Mouse (Mus musculus) liver, postnatal 0 days (tissue): ENCODE results near the gene Tshz2.

Source experiments
- CTCF ChIP-seq: sonication (generic); IDR thresholded peaks from 2 replicates; pipeline ENCODE4 v1.5.1; 2016; ENCODE audit warnings: antibody characterized with exemption, low read depth
- EP300 ChIP-seq: IDR thresholded peaks from 2 replicates; pipeline ENCODE4 v1.6.1; 2016; ENCODE audit warnings: antibody characterized with exemption, low read depth, mild to moderate bottlenecking

- no peak for TF ChIP-seq CTCF
- no peak for TF ChIP-seq EP300
These were observed 18.1 kb upstream of the Tshz2 start for GRCm38 (mm10) chr2:169614683-169615082.
